Mouse (Mus musculus) midbrain, embryonic 16.5 days (tissue): Measurements from ENCODE around the gene Wdr70. TPM values are rescaled to one million over a fixed set of nuclear protein-coding genes. Genes with fewer than 3 reads are reported as not detected.

ENCODE experiments used
- ATAC-seq: fragments of 200-750 bp; cut with Nextera tagmentation; 2 replicates; pipeline ENCODE4 v1.8.0; 2017; ENCODE audit warnings: moderate TSS enrichment
- H3K27ac ChIP-seq: fragments of 300-500 bp; sonication (generic); 2 replicates; pipeline ENCODE4 v1.5.1; 2014; ENCODE audit warnings: mild to moderate bottlenecking, low read length, mixed read lengths
- H3K27me3 ChIP-seq: fragments of 300-500 bp; sonication (generic); 2 replicates; pipeline ENCODE4 v1.6.1; 2014; ENCODE audit warnings: low read depth, low read length, mixed read lengths; ENCODE audit not compliant: control insufficient read depth, insufficient read depth
- H3K36me3 ChIP-seq: fragments of 300-500 bp; sonication (generic); 2 replicates; pipeline ENCODE4 v1.6.1; 2014; ENCODE audit warnings: mild to moderate bottlenecking, low read length, moderate library complexity, mixed read lengths; ENCODE audit not compliant: control insufficient read depth, insufficient read depth
- H3K4me1 ChIP-seq: fragments of 300-500 bp; sonication (generic); 2 replicates; pipeline ENCODE4 v1.6.1; 2014; ENCODE audit warnings: mild to moderate bottlenecking, low read length, mixed read lengths; ENCODE audit not compliant: control insufficient read depth, insufficient read depth
- H3K4me2 ChIP-seq: fragments of 300-500 bp; sonication (generic); 2 replicates; pipeline ENCODE4 v1.6.1; 2014; ENCODE audit warnings: mild to moderate bottlenecking, low read length, mixed read lengths
- H3K4me3 ChIP-seq: fragments of 300-500 bp; sonication (generic); 2 replicates; pipeline ENCODE4 v1.5.1; 2014; ENCODE audit warnings: low read depth, mild to moderate bottlenecking, low read length, moderate library complexity, mixed read lengths
- H3K9ac ChIP-seq: fragments of 300-500 bp; sonication (generic); 2 replicates; pipeline ENCODE4 v1.6.1; 2014; ENCODE audit warnings: low read depth, low read length, mixed read lengths
- H3K9me3 ChIP-seq: fragments of 300-500 bp; sonication (generic); replicated peaks from 2 replicates; pipeline ENCODE4 v1.6.1; 2014; ENCODE audit warnings: mild to moderate bottlenecking, low read length, mixed read lengths; ENCODE audit not compliant: control insufficient read depth, poor library complexity, severe bottlenecking
- WGBS: fragments of 180-500 bp; shearing (Covaris S2); extraction: QIAGEN DNeasy Blood & Tissue Kit; methylation state at CpG from one replicate; pipeline ENCODE4 v1.1.7; 2014; 5-methylcytosine and 5-hydroxymethylcytosine counted together
- polyA plus RNA-seq: library from polyadenylated mRNA; unstranded; fragments of >200 nt; fragmentation: Nextera tagmentation; extraction: Ambion mirVana; gene quantifications from 2 replicates; pipeline ENCODE4 v1.2.1, GENCODE M21; 2015

Wdr70 gene
- polyA plus RNA-seq, 1 experiment from 2014 or later: 75.2 TPM

DNA sequence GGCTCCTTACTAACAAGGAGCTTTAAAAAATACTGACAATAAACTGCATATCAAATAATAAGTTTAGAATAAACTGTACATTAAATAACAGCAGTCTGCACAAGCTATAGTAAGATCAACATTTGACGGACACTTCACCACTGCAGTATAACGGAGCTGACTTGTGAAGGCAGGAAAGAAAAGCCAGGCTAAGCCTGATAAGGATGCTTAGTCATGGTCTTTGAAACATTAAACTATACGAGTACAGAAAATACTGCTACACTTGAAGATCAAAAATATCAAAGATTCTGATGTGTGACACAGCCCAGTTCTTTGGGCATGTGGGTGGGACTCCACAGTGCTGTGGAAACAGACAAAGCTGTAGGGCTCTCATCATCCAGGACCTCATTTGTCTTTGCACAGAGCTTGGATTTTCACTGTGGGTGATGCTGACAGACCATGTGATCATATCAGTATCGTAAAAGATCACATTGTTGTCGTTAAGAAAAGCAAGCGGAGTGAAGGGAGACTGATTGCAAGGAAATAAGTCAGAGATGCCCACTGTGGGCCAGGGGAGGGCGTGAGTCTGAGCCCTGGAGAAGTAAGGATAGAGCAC, 163.3 kb downstream of the Wdr70 start:
- no peak overlapping the region for H3K4me3 ChIP-seq

GRCm38 (mm10) chr15:7934580-7934979, 164.4 kb downstream of the Wdr70 start:
- no peak overlapping the region for H3K27ac ChIP-seq

More for the DNA sequence above, 163.3 kb downstream of the Wdr70 start:
- Histone ChIP-seq H3K36me3 (no peaks in the 10 kb centered on the region), H3K27me3 (no peaks in the 10 kb centered on the region), H3K4me2 (no peak overlapping the region), H3K9ac (no peak overlapping the region), H3K9me3 (no peaks in the 10 kb centered on the region), H3K4me1 (no peaks in the 10 kb centered on the region), H3K27ac (no peak overlapping the region)
- ATAC-seq: no peak
- 74% methylated on average over 7 of the region's 7 CpGs for WGBS

GRCm38 (mm10) chr15:7934105-7934504, 164.9 kb downstream of the Wdr70 start:
- Histone ChIP-seq H3K27me3 (no peaks in the 10 kb centered on the region), H3K9ac (no peak overlapping the region), H3K36me3 (no peaks in the 10 kb centered on the region), H3K4me3 (no peak overlapping the region), H3K4me1 (no peaks in the 10 kb centered on the region), H3K27ac (no peak overlapping the region), H3K9me3 (no peaks in the 10 kb centered on the region), H3K4me2 (no peak overlapping the region)
- ATAC-seq: peak; percentile 39; the same call in 1 of the 2 replicates
- WGBS: 54% methylated on average over 16 of the region's 16 CpGs

More at GRCm38 (mm10) chr15:7934580-7934979, 164.4 kb downstream of the Wdr70 start:
- Histone ChIP-seq H3K4me2 (no peak overlapping the region), H3K36me3 (no peaks in the 10 kb centered on the region), H3K27me3 (no peaks in the 10 kb centered on the region), H3K4me3 (no peak overlapping the region), H3K4me1 (no peaks in the 10 kb centered on the region), H3K9ac (no peak overlapping the region), H3K9me3 (no peaks in the 10 kb centered on the region)
- no peak for ATAC-seq
- WGBS: 56% methylated on average over 4 of the region's 4 CpGs

DNA sequence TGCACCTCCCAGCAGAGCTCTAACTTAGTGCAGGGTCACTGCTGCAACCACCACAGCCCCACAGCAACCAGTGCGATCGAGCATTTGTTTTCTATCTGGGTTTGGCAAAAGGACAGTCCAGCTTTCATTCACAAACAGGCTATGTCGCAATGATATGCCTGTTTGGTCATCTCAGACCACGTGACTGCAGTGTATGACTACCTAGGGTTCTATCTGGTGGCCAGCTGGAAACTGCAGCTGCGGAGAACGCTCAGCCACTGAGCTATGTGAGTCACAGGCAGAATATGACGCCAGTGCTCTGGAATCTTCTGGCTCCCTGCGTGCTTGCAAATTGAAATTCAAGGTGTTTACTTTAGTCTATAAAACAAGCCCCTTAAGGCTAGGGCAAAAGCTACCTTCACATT, 167.4 kb downstream of the Wdr70 start:
- H3K4me2 ChIP-seq: no peak overlapping the region
- no peaks in the 10 kb centered on the region for H3K27me3 ChIP-seq
- H3K36me3 ChIP-seq: no peaks in the 10 kb centered on the region
- no peak for ATAC-seq
- no peaks in the 10 kb centered on the region for H3K4me1 ChIP-seq
- 91% methylated on average over 8 of the region's 8 CpGs for WGBS
- no peak overlapping the region for H3K4me3 ChIP-seq
- no peak overlapping the region for H3K27ac ChIP-seq
- no peaks in the 10 kb centered on the region for H3K9me3 ChIP-seq
- H3K9ac ChIP-seq: no peak overlapping the region

DNA sequence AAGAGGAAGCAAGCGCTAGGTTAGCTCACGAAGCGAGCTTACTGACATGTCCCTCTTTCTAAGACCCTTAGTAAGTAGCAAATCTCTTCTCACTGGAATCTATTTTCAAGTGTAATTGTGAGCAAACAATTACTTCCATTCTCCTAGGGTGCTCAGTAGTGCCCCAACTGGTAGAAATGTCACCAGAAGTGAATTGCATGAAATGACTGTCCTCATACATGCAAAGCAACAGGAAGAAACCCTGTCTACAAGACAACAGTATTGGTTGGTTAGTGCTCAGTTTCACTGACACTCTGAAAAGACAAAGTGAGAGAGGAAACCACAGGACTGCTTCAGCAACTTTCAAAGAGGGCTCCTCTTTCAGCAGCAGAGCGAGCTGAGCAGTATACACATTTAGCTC, 173.6 kb downstream of the Wdr70 start:
- Histone ChIP-seq H3K27me3 (no peaks in the 10 kb centered on the region), H3K4me3 (no peak overlapping the region), H3K4me2 (no peak overlapping the region), H3K4me1 (no peaks in the 10 kb centered on the region), H3K36me3 (no peaks in the 10 kb centered on the region; the same call in none of the 2 replicates), H3K27ac (no peak overlapping the region), H3K9me3 (no peaks in the 10 kb centered on the region), H3K9ac (no peak overlapping the region)
- ATAC-seq: no peak
- WGBS: 85% methylated on average over 4 of the region's 4 CpGs

- Histone ChIP-seq H3K9me3 (no peaks in the 10 kb centered on the region), H3K36me3 (no peaks in the 10 kb centered on the region; the same call in none of the 2 replicates), H3K4me2 (no peak overlapping the region), H3K4me3 (no peak overlapping the region), H3K9ac (no peak overlapping the region), H3K4me1 (no peaks in the 10 kb centered on the region), H3K27ac (no peak overlapping the region), H3K27me3 (no peaks in the 10 kb centered on the region)
- 89% methylated on average over 4 of the region's 4 CpGs for WGBS
- ATAC-seq: no peak
Observed at GRCm38 (mm10) chr15:7923281-7923680, 175.7 kb downstream of the Wdr70 start.

- Histone ChIP-seq H3K36me3 (no peaks in the 10 kb centered on the region; the same call in none of the 2 replicates), H3K4me3 (no peak overlapping the region), H3K27ac (no peak overlapping the region), H3K4me1 (no peaks in the 10 kb centered on the region), H3K9me3 (no peaks in the 10 kb centered on the region), H3K4me2 (no peak overlapping the region), H3K9ac (no peak overlapping the region), H3K27me3 (no peaks in the 10 kb centered on the region)
- ATAC-seq: no peak
- 91% methylated on average over 14 of the region's 14 CpGs for WGBS
Observed at GRCm38 (mm10) chr15:7922291-7923037, 176.5 kb downstream of the Wdr70 start.

- 87% methylated on average over 6 of the region's 6 CpGs for WGBS
- no peaks in the 10 kb centered on the region for H3K9me3 ChIP-seq
- H3K9ac ChIP-seq: no peak overlapping the region
- H3K4me3 ChIP-seq: no peak overlapping the region
- H3K27ac ChIP-seq: no peak overlapping the region
- H3K4me1 ChIP-seq: no peaks in the 10 kb centered on the region
- no peaks in the 10 kb centered on the region for H3K27me3 ChIP-seq
- H3K36me3 ChIP-seq: no peaks in the 10 kb centered on the region; the same call in none of the 2 replicates
- no peak for ATAC-seq
- H3K4me2 ChIP-seq: no peak overlapping the region
Observed at GRCm38 (mm10) chr15:7921124-7921523, 177.9 kb downstream of the Wdr70 start.

DNA sequence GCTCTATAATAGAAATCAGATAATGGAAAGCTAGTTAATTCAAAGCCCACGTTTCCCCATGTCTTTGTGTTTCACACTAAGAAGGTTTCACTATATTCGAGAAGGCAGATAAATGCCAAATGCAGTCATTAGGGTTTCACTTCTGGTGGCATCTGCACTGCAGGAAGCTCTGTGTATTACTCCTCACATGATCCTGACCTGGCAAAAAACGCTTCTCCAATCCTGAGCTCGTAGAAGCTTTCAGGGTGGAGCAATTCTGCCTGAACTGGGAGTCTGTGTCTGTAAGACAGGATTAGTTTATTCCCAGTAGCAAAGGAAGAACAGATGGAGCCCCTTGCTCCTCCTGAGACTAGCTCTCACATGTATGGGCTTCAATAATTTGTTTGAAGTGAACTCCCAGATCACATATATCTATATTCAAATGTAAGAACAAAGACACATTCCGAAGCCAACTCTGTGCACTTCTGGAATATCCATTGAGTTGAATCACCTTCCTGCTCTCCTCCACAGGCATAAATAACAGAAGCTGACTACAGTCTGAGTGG, 192.4 kb downstream of the Wdr70 start:
- Histone ChIP-seq H3K4me2 (no peak overlapping the region), H3K9me3 (no peaks in the 10 kb centered on the region), H3K4me1 (no peaks in the 10 kb centered on the region), H3K9ac (no peak overlapping the region), H3K36me3 (no peaks in the 10 kb centered on the region), H3K27ac (0 out of 2 replicates have a peak overlapping the region, but pooled peaks have one; percentile 1), H3K27me3 (no peaks in the 10 kb centered on the region), H3K4me3 (no peak overlapping the region)
- peak; percentile 76 for ATAC-seq
- WGBS: 30% methylated on average over 5 of the region's 5 CpGs
